Mouse (Mus musculus): ENCODE measurements at regions not wholly inside any gene's neighbourhood (a gene's known extent, or its start where the extent isn't known, plus 50 kb on each side); places are given as distances from the start of the nearest gene placed in this dataset.
A peak's percentile ranks its signal among the peaks of the same experiment; 100 is the strongest.

- DNase-seq (ENCODE audit: extremely low spot score, low spot score) = no peak
Observed at GRCm38 (mm10) chr5:78621987-78622854, 1214.4 kb upstream of the Igfbp7 start.

GRCm38 (mm10) chr5:78608317-78608716 is 1200.5 kb upstream of the Igfbp7 start:
- no peak for DNase-seq (ENCODE audit: extremely low spot score, low spot score)

- DNase-seq (ENCODE audit: extremely low spot score, low spot score) = no peak
Observed at GRCm38 (mm10) chr5:78602599-78602998, 1194.8 kb upstream of the Igfbp7 start.

GRCm38 (mm10) chr5:78584823-78585222 is 1177.0 kb upstream of the Igfbp7 start:
- peak; percentile 16 for DNase-seq (ENCODE audit: extremely low spot score, low spot score)

- DNase-seq (ENCODE audit: extremely low spot score, low spot score) = no peak
Observed at GRCm38 (mm10) chr5:78556946-78557345, 1149.1 kb upstream of the Igfbp7 start.

GRCm38 (mm10) chr5:78535308-78535707 is 1127.5 kb upstream of the Igfbp7 start:
- no peak for DNase-seq (ENCODE audit: extremely low spot score, low spot score)
